In genomic region chr6:142873795-142874563, GRCm38 (mm10) we compare ENCODE assay signal across 20 mouse cellular contexts.
DNase-seq lines count a peak whose midpoint lies in the region; ATAC-seq lines count a peak whose summit lies in the region.
"Had no signal": no experiment of that assay in that cellular context is flagged by ENCODE, and none has a peak within 500 bp of the region (broad histone marks: within the 10 kb centered on the region; RNA-seq: fewer than 3 reads in every experiment).

No protein-coding gene starts in this region.

- DNase-seq in kidney, adult 18-20 months, result peak; percentile 75
- peak; percentile 82 to 92 for DNase-seq in kidney, postnatal 36 days
- no peak for DNase-seq in Muller cell, postnatal 12 days (ENCODE audit: inconsistent ontology term)
- DNase-seq in midbrain, embryonic 11.5 days (ENCODE audit: low spot score, missing footprints), result no peak
- DNase-seq: adrenal gland, postnatal 10 days; cerebellum, adult 9-11 months; heart, postnatal 36 days; right cerebral cortex, adult 18-20 months; thymus, postnatal 36 days had no signal

- ATAC-seq in kidney, embryonic 14.5 days (ENCODE audit: low FRiP score, low TSS enrichment), result peak; percentile 67; the same call in 1 of the 2 replicates
- peak; percentile 83 for ATAC-seq in liver, embryonic 16.5 days (ENCODE audit: low read depth)
- ATAC-seq in midbrain, embryonic 11.5 days (ENCODE audit: low FRiP score), result no peak
- no peak for ATAC-seq in heart, embryonic 12.5 days (ENCODE audit: insufficient number of reproducible peaks, low FRiP score)
- ATAC-seq: forebrain, embryonic 13.5 days; hindbrain, embryonic 16.5 days; midbrain, embryonic 13.5 days had no signal

- no peak overlapping the region for H3K4me3 ChIP-seq in kidney, embryonic 14.5 days (ENCODE audit: low read length)
- no peak overlapping the region for H3K4me3 ChIP-seq in liver, embryonic 16.5 days (ENCODE audit: low read depth, low read length)
- H3K4me3 ChIP-seq in midbrain, embryonic 11.5 days (ENCODE audit: low read depth, low read length), result no peak overlapping the region
- no peak overlapping the region for H3K4me3 ChIP-seq in heart, embryonic 12.5 days
- H3K4me3 ChIP-seq: embryonic facial prominence, embryonic 12.5 days; erythroblast, embryonic 14.5 days; forebrain, embryonic 13.5 days; heart, embryonic 13.5 days; limb, embryonic 12.5 days; midbrain, embryonic 13.5 days; neural tube, embryonic 13.5 days had no signal

- 72% methylated on average over 11 of the region's 11 CpGs for WGBS in kidney, embryonic 14.5 days
- 67% methylated on average over 11 of the region's 11 CpGs for WGBS in liver, embryonic 16.5 days (ENCODE audit: insufficient replicate concordance)
- WGBS in midbrain, embryonic 11.5 days, result 82% methylated on average over 11 of the region's 11 CpGs
- 79% methylated on average over 11 of the region's 11 CpGs for WGBS in heart, embryonic 12.5 days

- H3K36me3 ChIP-seq in kidney, embryonic 14.5 days (ENCODE audit: control insufficient read depth, insufficient read depth, low read length), result no peaks in the 10 kb centered on the region
- H3K36me3 ChIP-seq in liver, embryonic 16.5 days (ENCODE audit: control insufficient read depth, insufficient read depth), result no peaks in the 10 kb centered on the region
- no peaks in the 10 kb centered on the region for H3K36me3 ChIP-seq in midbrain, embryonic 11.5 days (ENCODE audit: control insufficient read depth, insufficient read depth, low read length)
- no peaks in the 10 kb centered on the region for H3K36me3 ChIP-seq in heart, embryonic 12.5 days
- H3K36me3 ChIP-seq: embryonic facial prominence, embryonic 12.5 days; heart, embryonic 13.5 days; limb, embryonic 12.5 days; midbrain, embryonic 13.5 days; neural tube, embryonic 13.5 days had no signal

- no peaks in the 10 kb centered on the region for H3K9me3 ChIP-seq in kidney, embryonic 14.5 days (ENCODE audit: control insufficient read depth, low read length)
- H3K9me3 ChIP-seq in liver, embryonic 16.5 days (replicated peaks; ENCODE audit: control insufficient read depth, low read length), result no peaks in the 10 kb centered on the region
- H3K9me3 ChIP-seq in midbrain, embryonic 11.5 days (ENCODE audit: control insufficient read depth, low read length), result no peaks in the 10 kb centered on the region
- no peaks in the 10 kb centered on the region for H3K9me3 ChIP-seq in heart, embryonic 12.5 days (replicated peaks)
- H3K9me3 ChIP-seq: embryonic facial prominence, embryonic 12.5 days; forebrain, embryonic 13.5 days; heart, embryonic 13.5 days; limb, embryonic 12.5 days; midbrain, embryonic 13.5 days; neural tube, embryonic 13.5 days had no signal

- H3K27me3 ChIP-seq in kidney, embryonic 14.5 days (ENCODE audit: control insufficient read depth, insufficient read depth, low read length), result no peaks in the 10 kb centered on the region
- H3K27me3 ChIP-seq in liver, embryonic 16.5 days (ENCODE audit: control insufficient read depth, insufficient read depth, low read depth, low read length), result no peaks in the 10 kb centered on the region
- H3K27me3 ChIP-seq in midbrain, embryonic 11.5 days (ENCODE audit: control insufficient read depth, insufficient read depth, low read length), result no peaks in the 10 kb centered on the region
- H3K27me3 ChIP-seq in heart, embryonic 12.5 days (replicated peaks), result no peaks in the 10 kb centered on the region
- H3K27me3 ChIP-seq: embryonic facial prominence, embryonic 12.5 days; forebrain, embryonic 13.5 days; heart, embryonic 13.5 days; limb, embryonic 12.5 days; midbrain, embryonic 13.5 days; neural tube, embryonic 13.5 days had no signal

- H3K4me2 ChIP-seq in kidney, embryonic 14.5 days (replicated peaks; ENCODE audit: low read depth, low read length), result no peak overlapping the region
- H3K4me2 ChIP-seq in liver, embryonic 16.5 days (ENCODE audit: low read depth, low read length), result no peak overlapping the region
- no peak overlapping the region for H3K4me2 ChIP-seq in midbrain, embryonic 11.5 days
- no peak overlapping the region for H3K4me2 ChIP-seq in heart, embryonic 12.5 days
- H3K4me2 ChIP-seq: embryonic facial prominence, embryonic 12.5 days; forebrain, embryonic 13.5 days; heart, embryonic 13.5 days; limb, embryonic 12.5 days; midbrain, embryonic 13.5 days; neural tube, embryonic 13.5 days had no signal

- H3K9ac ChIP-seq in kidney, embryonic 14.5 days (ENCODE audit: low read depth, low read length), result no peak overlapping the region
- no peak overlapping the region for H3K9ac ChIP-seq in liver, embryonic 16.5 days (ENCODE audit: low read depth, low read length)
- H3K9ac ChIP-seq in midbrain, embryonic 11.5 days (ENCODE audit: low read length), result no peak overlapping the region
- no peak overlapping the region for H3K9ac ChIP-seq in heart, embryonic 12.5 days
- H3K9ac ChIP-seq: embryonic facial prominence, embryonic 12.5 days; forebrain, embryonic 13.5 days; heart, embryonic 13.5 days; limb, embryonic 12.5 days; midbrain, embryonic 13.5 days; neural tube, embryonic 13.5 days had no signal

- no peak overlapping the region for H3K27ac ChIP-seq in kidney, embryonic 14.5 days (ENCODE audit: low read depth, low read length)
- no peak overlapping the region for H3K27ac ChIP-seq in liver, embryonic 16.5 days (ENCODE audit: low read length)
- no peak overlapping the region for H3K27ac ChIP-seq in midbrain, embryonic 11.5 days (ENCODE audit: low read depth, low read length)
- H3K27ac ChIP-seq in heart, embryonic 12.5 days (ENCODE audit: poor library complexity, severe bottlenecking), result no peak overlapping the region
- H3K27ac ChIP-seq: embryonic facial prominence, embryonic 12.5 days; forebrain, embryonic 13.5 days; heart, embryonic 13.5 days; limb, embryonic 12.5 days; midbrain, embryonic 13.5 days; neural tube, embryonic 13.5 days had no signal

- H3K4me1 ChIP-seq in kidney, embryonic 14.5 days (ENCODE audit: control insufficient read depth, insufficient read depth, low read length), result peaks cover 21% of the 10 kb centered on the region
- H3K4me1 ChIP-seq in liver, embryonic 16.5 days (ENCODE audit: control insufficient read depth, low read depth, low read length), result peaks cover 2% of the 10 kb centered on the region; the same call in 1 of the 2 replicates
- peaks cover 26% of the 10 kb centered on the region for H3K4me1 ChIP-seq in midbrain, embryonic 11.5 days (ENCODE audit: control insufficient read depth, insufficient read depth, low read length)
- peaks cover 23% of the 10 kb centered on the region for H3K4me1 ChIP-seq in heart, embryonic 12.5 days (replicated peaks)

Comparison
In these comparisons a context has a peak if more than half of its experiments do, and no peak if none do; other contexts are left out.
1. DNase-seq: peak in kidney, adult 18-20 months (single experiment) and kidney, postnatal 36 days (2 of 2); none in Muller cell, postnatal 12 days (single experiment) and midbrain, embryonic 11.5 days (single experiment).
2. ATAC-seq: peak in kidney, embryonic 14.5 days (single experiment) and liver, embryonic 16.5 days (single experiment); none in midbrain, embryonic 11.5 days (single experiment) and heart, embryonic 12.5 days (single experiment).